Mouse (Mus musculus) spleen, postnatal 10 days (tissue): ENCODE results near the gene Wfdc15a.

ENCODE experiments used
- DNase-seq, 2 experiments: peaks; one replicate each; pipeline ENCODE4 v3.0.0; 2021 to 2022; ENCODE audit warnings: low spot score in 2 of 2

Wfdc15a gene

DNA sequence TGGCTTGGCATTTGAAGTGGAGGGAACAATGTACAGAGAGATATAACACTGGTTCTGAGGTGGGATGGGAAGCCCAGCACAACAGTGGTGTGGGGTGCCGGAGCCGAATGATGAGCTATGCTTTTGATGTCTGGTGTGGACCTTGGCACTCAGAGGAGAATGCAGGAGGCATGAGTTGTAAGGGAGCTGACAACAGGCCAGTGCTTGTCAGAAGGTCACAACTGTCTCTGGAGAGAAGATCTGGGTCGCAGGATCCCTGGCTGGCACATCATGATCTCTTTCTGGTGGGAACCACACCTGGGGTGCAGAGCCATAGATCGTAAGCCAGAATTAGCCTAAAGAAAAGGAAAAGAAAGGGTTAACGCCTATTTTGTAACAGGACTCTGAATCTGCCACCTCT is 22.1 kb downstream of the Wfdc15a start:
- no peak for DNase-seq

DNA sequence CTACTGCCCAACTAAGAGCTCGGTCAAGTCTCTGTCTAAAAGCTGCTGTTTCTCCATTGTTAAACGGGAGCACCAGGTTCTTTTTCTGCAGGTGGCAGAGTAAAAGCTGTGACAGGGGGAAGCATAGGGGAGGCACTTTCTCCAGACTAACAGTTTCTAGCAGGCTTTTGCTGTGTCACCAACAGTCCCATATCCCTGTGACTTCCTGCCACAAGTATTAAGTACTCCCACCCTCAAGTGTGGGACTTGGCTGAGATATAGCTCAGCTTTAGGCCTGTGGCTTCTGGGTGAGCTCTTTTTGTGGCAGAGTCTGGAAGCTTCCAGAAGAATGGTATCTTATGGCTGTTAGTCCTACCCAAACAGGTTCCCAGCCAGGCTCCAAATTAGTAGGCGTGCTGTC is 24.1 kb downstream of the Wfdc15a start:
- DNase-seq = no peak

- no peak for DNase-seq
Observed at GRCm38 (mm10) chr2:164174649-164175395, 25.1 kb downstream of the Wfdc15a start.

DNA sequence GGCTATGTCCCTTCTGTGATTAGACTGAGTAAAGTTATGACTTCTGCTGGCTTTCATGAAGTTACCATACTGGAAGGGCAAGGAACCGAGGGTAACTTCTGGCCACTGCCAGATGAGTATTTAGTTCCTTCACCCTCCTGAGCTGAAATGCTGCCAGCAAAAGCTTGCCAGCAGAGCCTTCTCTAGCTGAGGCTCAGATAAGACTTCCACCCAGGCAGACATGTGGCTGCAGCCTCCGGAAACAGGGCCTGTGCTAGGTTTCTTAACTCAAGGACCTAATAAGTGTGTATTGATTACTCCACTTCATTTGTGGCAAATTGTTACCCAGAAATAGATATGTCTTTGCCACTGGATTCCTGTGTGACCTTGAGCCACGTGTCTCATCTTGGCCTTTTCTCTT is 26.5 kb downstream of the Wfdc15a start:
- no peak for DNase-seq

DNA sequence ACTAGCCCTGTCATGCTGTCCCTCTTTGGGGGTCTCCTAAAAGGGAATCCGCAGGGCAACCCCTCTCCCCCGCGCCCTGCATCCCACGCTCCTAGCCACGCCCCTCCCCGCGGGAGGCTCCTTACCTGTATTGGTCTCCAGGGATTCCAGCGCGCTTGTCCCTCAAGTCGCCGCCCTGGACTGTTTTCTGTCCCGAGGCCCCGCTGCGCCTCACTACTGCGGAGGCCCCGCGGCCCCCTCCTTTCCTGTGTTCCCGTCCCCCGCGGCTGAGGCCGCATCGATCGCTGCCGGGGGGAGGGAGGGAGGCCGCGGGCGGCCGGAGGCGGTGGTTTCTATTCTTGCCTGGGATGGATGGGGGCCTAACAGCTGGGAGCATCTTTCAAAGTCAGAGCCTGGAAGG is 29.0 kb downstream of the Wfdc15a start, which contains the start of gene Kcns1:
Gene Kcns1, minus strand, starts transcription at position 212 of the 400 bp plus-strand sequence.
- DNase-seq = no peak

DNA sequence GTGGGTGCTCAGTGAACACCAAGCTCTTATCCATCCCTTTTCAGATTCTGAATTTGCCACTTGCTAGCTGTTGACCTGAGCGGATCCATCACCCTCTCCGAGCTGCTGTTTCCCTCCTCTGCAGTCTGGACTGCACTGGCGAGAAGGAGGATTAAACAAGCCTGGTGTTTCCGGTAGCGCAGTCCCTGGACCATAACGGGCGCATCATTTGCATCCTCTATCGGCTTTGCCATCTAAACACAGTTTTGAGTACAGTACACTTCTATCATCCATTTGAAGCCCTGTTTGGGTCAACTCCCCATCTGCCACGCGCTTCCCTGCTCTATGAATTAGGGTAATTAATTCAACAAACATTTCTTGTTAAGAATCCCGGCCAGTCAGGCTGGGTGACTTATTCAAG is 29.6 kb downstream of the Wfdc15a start:
- no peak for DNase-seq

DNA sequence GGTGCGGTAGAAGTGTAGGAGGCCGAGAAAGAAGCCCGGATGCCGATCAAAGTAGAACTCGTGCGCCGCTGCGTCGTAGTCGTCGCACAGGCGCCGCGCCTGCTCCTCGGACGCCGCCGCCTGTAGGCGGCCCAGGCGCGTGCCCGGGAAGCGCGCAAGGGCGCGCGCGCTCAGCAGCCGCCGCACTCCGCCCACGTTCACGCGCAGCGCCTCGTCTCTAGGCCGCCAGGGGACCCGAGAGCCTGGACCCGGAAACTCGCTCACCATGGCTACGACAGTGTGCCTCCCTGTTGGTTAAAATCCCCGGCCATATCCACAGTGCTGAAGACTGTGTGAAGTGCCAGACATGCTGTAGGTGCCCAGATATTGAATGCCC is 31.4 kb downstream of the Wfdc15a start:
- DNase-seq = peak in 1 of 2 experiments; percentile 26

GRCm38 (mm10) chr2:164167752-164168570 is 32.0 kb downstream of the Wfdc15a start:
- no peak for DNase-seq

GRCm38 (mm10) chr2:164164941-164165340 is 35.0 kb downstream of the Wfdc15a start:
- no peak for DNase-seq

GRCm38 (mm10) chr2:164161515-164162055 is 38.3 kb downstream of the Wfdc15a start:
- DNase-seq = no peak

GRCm38 (mm10) chr2:164158838-164159237 is 41.1 kb downstream of the Wfdc15a start:
- no peak for DNase-seq

DNA sequence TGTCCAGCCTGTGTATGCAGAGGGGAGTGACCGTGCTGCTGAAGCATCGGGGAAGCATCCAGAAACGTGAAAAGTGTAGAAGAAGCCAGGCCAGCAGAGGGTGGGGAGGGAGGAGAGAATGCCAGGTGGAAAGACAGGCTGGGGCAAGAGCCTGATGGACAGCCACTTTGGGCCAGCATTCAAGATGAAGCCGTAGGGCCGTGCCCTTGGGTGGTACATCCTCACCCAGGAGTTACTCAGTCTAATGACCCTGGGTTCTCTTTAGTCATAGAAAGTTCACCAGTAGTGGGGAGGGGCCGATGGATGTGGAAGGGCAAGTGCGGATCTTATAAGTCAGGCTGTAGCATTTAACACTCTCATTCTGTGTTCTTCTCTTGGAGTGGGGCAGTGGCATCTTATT is 43.8 kb downstream of the Wfdc15a start:
- DNase-seq = no peak

- no peak for DNase-seq
Observed at GRCm38 (mm10) chr2:164154007-164154406, 45.9 kb downstream of the Wfdc15a start.

GRCm38 (mm10) chr2:164152341-164152740 is 47.6 kb downstream of the Wfdc15a start:
- DNase-seq = no peak

DNA sequence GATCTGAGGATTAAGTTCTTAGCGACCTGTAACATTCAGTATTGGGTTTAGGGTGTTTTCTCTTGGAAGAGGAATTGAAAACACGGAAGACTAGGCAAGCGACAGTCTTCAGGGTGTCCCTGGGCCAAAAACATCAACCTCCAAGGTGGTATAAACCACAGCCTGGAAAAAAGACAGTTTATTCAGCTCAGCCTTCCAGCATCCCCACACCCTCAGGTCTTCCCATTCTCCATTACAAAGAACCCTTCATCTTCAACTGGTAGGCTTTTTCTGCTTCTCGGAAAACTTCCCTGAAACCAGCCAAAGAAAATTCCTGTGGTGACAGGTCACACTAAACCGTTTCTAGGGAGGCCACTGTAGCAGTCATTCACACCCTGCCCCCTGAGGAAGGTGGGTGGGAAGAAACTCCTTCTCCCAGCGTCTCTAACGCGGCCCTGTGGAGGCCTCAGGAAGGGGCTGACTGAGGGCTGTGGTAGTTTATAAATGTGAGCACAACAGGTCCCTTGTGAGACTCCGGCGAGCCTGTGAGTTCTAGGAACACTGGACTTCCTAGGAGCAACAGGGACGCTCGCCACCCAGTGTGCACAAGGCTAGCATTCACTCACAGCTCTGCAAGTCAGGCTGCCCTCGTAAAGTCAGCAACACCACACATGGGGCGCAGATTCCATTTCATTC is 49.7 kb downstream of the Wfdc15a start:
- DNase-seq = no peak
